Mouse (Mus musculus): Measurements from ENCODE around the gene Brwd1. TPM values are rescaled to one million over a fixed set of nuclear protein-coding genes. Genes with fewer than 3 reads are reported as not detected.
"Not testable (repeated sequence)": the region's sequence is repeated elsewhere in the genome, so short reads cannot be mapped to it uniquely, and the experiment has no call there.

Gene Brwd1
- 100 to 1,000 TPM; 126 to 128 TPM for total RNA-seq (2021)
- long read RNA-seq, transcript Brwd1-203 (5 exons, 2,382 nt) = major isoform, 83 of 98 reads
- long read RNA-seq, partial matches to known transcripts = 7 of 98 reads
- long read RNA-seq, other reads (novel, unspliced or antisense) = 8 of 98 reads

GRCm38 (mm10) chr16:96082301-96083178 is at the start of gene Brwd1:
Gene Brwd1 (minus strand): TSS chr16:96082526.
- peak; percentile 87 to 90 for DNase-seq (ENCODE audit: low spot score in 2 of 2)

- DNase-seq (ENCODE audit: low spot score in 2 of 2) = no peak
Observed at GRCm38 (mm10) chr16:96128466-96128865, 46.1 kb upstream of the Brwd1 start.

- peak; percentile 96 to 98 for DNase-seq (ENCODE audit: low spot score in 2 of 2)
Observed at GRCm38 (mm10) chr16:96127657-96128344, 45.5 kb upstream of the Brwd1 start, which contains the start of gene Hmgn1. Gene Hmgn1 (minus strand): TSS chr16:96127729.

DNA sequence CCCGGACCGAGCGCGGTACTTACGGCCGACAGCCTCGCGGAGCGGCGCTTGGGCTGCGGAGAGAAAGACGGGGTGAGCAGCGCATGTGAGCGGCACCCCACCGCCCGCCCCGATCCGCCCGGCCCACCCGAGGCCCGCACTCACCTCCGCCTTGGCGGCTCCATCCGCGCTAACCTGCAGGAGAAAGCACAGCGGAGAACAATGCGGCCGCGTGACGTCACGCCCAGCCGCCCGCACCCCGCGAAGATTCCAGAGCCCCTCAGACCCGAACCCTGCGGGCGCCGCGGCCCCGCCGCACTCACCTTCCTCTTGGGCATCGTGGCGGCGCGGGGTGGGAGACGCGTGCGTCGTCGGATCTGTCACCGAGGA is 44.9 kb upstream of the Brwd1 start:
- no peak for DNase-seq (ENCODE audit: low spot score in 2 of 2)

DNA sequence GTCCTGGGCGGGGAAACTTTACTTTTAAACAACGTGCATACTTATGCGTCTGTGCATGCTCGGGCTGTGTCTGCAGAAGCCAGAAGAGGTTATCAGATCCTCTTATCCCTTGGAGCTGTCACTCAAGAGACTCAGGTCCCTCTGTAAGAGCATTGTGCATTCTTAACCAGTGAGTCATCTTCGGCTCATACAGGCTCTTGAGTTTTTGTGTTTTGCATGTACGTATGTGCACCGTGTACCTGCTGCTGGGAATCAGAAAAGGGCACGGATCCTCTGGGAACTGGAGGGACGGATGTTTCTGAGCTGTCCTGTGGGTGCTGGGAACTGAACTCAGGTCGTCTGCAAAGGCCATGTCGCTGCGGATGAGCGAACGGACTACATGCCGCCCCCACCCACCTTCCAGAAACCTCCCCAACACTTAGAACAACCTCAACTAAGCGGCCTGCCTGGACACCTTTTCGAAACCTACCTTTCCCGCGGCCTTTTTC is 44.4 kb upstream of the Brwd1 start:
- DNase-seq (ENCODE audit: low spot score in 2 of 2) = no peak

DNA sequence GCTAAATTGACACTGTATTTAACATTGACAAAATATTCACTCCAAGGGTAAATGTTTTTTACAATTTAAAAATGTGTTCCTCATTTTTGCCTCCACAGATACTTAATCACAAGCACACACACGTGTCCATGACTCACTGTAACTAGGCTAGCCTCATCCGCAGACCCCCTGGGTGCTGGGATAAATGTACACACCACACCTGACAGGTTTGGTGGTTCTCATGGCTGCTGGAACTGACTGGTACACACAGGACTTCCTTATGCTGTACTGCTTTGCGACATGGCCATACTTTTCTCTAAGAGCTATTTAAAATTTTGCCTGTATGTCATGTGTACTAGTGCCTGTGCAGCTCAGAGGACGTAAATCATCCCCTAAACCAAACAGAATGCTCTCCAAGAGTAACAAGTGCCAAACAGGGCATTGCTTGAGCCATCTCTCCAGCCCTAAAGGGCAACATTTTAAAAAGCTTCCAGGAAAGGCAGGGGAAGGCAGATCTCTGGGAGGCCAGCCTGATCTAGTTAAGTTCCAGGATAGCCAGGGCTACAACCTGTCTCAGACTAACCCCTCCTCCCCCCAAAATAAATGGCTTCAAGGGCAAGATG is 37.8 kb upstream of the Brwd1 start:
- no peak for DNase-seq (ENCODE audit: low spot score in 2 of 2)

GRCm38 (mm10) chr16:96114729-96115128 is 32.4 kb upstream of the Brwd1 start:
- no peak for DNase-seq (ENCODE audit: low spot score in 2 of 2)

GRCm38 (mm10) chr16:96112769-96113168 is 30.4 kb upstream of the Brwd1 start:
- DNase-seq (ENCODE audit: low spot score in 2 of 2) = no peak

GRCm38 (mm10) chr16:96110655-96111345 is 28.5 kb upstream of the Brwd1 start:
- DNase-seq (ENCODE audit: low spot score in 2 of 2) = no peak

DNA sequence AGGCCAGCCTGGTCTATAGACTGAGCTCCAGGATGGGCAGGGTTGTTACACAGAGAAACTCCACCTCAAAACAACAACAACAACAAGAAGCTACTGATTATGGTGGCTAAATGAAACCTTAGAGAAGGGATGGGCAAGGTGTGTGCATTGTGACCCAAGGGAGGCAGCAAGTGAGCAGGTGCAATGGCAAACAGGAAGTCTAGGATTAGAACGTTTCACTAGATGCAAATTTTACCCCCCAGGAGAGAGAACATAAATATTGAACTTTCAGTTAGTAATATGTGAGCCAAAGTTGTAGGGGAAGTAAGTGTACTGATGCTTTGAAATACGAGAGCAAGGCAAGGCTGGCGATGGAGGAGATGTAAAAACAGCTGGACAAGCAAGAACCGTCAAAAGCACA is 27.3 kb upstream of the Brwd1 start:
- DNase-seq (ENCODE audit: low spot score in 2 of 2) = no peak

DNA sequence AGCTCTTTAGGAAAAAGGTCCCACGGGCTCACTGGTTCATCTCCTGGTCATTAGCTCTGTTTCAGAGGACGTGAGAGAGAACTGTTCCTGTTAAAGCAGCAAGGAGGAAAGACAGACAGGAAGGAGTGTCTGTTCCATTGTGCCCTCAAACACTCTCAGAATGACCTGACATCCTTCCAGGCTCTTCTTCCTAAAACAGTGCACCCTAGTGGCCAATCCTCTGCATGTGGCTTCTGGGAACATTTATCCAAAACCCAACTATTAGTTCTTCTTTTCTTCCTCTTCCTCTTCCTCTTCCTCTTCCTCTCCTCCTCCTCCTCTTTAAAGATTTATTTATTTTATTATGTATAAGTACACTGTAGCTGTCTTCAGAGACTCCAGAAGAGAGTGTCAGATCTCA is 20.7 kb upstream of the Brwd1 start:
- DNase-seq (ENCODE audit: low spot score in 2 of 2) = no peak

DNA sequence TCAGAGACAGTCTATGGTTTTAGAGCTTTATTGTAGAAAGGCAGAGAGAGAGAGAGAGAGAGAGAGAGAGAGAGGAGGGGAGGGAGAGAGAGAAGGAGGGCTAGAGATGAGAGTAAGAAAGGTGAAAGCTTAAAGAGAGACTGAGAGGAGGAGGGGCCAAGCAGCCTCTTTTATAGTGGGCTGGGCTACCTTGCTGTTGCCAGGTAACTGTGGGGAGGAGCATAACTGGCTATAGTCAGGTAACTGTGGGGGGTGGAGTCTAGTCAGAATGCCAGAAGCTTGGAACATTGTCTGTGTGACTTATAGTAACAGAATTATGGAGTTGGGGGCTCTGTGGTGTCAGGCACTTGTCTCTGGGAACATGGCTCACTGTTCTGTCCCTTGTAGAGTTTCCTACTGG is 15.5 kb upstream of the Brwd1 start:
- not testable (repeated sequence) for DNase-seq (ENCODE audit: low spot score in 2 of 2)

DNA sequence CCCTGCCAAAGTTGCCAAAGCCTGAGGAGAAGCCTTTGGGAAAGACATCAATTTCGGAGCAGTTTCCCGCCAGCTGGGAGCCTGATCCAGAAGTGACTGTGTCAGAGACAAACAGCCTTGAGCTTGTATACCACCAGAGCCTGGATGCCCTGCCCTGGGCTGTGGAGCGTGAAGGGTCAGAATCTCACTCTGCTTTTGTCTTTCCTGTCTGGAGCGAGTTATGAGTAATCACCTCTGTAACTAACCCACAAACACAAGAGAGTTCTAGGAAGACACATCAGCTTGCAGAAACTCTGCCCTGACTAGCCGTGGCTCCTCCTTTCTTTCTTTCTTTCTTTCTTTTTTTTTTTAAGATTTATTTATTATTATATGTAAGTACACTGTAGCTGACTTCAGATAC is 13.6 kb upstream of the Brwd1 start:
- DNase-seq (ENCODE audit: low spot score in 2 of 2) = no peak

GRCm38 (mm10) chr16:96091515-96092504 is 9.5 kb upstream of the Brwd1 start:
- no peak for DNase-seq (ENCODE audit: low spot score in 2 of 2)

DNA sequence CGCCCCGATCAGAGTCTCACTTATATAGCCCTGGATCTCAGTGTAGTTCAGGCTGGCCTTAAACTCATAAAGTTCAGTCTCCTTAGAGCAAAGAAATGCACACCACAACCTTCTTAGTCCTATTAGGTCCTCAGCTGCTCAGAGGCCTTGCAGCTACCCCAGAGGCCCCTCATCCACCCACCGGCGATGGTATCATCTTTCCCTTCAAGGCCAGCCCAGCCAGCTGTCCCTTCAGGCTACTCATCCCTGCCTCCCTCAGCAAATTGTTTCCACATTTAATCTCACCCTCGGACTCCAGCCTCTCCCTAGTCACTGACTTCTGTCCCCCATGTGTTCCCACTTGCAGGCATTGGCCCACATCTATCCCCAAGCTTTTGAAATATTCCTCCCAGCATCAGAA is 5.8 kb upstream of the Brwd1 start:
- DNase-seq (ENCODE audit: low spot score in 2 of 2) = no peak

DNA sequence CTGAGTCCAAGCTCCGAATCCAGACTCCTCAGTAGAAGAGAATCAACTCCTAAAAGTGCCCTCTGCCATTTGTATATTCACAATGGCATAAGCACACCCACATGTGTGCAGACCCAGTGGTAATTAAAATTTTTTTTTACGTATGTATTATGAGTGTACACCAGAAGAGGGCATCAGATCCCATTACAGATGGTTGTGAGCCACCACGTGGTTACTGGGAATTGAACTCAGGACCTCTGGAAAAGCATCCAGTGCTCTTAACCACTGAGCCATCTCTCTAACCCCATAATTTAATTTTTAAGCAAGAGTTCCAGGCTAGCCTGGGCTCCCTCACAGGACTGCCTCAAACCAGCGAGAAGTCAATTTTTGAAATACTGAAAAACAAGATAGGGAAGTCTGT is 5.1 kb upstream of the Brwd1 start:
- DNase-seq (ENCODE audit: low spot score in 2 of 2) = no peak

DNA sequence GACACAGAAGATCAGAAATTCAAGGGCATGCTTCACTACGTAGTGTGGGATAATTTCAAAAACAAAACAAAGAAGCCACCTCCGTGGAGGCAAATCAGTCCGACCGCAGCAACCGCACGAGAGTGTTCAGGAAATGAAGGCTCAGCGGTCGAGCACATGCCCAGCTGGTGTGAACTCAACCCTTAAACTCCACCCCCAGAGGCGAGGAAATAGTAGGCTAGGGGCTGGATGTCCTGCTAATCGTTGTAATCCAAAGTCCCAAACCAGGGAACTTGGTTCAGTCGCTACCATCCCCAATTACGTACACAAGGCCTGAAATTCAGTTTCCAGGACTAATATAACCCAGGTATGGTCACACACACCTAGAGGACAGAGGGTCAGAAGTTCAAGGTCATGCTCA is 4.7 kb upstream of the Brwd1 start:
- no peak for DNase-seq (ENCODE audit: low spot score in 2 of 2)

DNA sequence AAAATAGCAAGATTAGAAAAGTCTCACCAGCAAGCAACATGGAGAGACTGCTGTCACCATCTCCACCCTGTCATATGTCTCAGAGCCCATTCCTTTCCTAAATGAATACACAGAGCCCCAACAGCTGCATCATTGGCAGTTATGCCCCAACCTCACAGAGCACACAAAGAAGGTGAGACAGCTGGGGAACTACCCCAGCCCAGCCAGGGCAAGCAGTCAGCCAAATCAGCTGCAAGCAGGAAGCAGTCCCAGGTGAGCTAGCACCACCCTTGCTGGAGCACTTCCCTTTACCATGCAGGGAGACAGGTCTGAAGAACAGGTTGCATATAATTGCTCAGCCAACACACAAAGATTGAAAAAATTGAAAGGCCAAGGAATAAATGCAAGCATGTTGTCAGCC is 3.3 kb upstream of the Brwd1 start:
- DNase-seq (ENCODE audit: low spot score in 2 of 2) = no peak

DNA sequence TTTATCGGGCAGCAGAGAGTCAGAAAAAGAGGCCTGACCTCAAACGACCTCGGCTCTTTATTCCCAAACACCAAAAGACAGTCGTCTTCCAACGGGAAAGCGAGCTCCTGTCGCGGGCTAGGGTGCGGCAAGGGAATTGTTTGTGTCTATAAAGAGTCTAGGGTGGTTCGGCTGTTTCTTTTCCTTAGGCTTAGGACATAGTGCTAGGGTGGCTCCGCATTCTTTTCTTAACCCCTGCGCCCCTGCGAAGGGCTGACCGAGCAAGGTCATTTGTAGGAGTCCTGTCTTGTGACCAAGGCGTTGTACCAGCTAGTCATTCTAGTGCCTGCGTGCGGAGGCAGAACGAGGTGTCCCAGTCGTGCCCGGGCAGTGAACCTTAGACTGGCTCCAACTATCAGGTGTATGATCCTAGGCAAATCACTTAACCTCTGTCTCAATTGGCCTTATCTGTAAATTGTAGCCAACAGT is 887 bp upstream of the Brwd1 start:
- no peak for DNase-seq (ENCODE audit: low spot score in 2 of 2)

GRCm38 (mm10) chr16:96081742-96082241 is 534 bp downstream of the Brwd1 start:
- DNase-seq (ENCODE audit: low spot score in 2 of 2) = peak in 1 of 2 experiments; percentile 64

Data from layer of hippocampus, adult 18-20 months (tissue).